Mouse (Mus musculus): Measurements from ENCODE around the gene Arhgap9. TPM values are rescaled to one million over a fixed set of nuclear protein-coding genes. Genes with fewer than 3 reads are reported as not detected.
A peak's percentile ranks its signal among the peaks of the same experiment; 100 is the strongest.

The Arhgap9 gene
- polyA plus RNA-seq, 1 experiment from 2014 or later: 3.9 TPM

GRCm38 (mm10) chr10:127285644-127286043, 36.1 kb upstream of the Arhgap9 start:
- Histone ChIP-seq H3K9ac (replicated peaks; ENCODE audit: low read depth, low read length) (no peak overlapping the region), H3K27me3 (ENCODE audit: control insufficient read depth, insufficient read depth, low read length) (no peaks in the 10 kb centered on the region), H3K4me2 (replicated peaks; ENCODE audit: low read depth, low read length) (no peak overlapping the region), H3K4me1 (ENCODE audit: control insufficient read depth, insufficient read depth, low read length) (peaks cover 32% of the 10 kb centered on the region), H3K27ac (ENCODE audit: low read length) (no peak overlapping the region), H3K4me3 (ENCODE audit: low read depth, low read length) (no peak overlapping the region), H3K36me3 (ENCODE audit: control insufficient read depth, insufficient read depth, low read length) (peaks cover 68% of the 10 kb centered on the region), H3K9me3 (ENCODE audit: control insufficient read depth, low read depth, low read length) (no peaks in the 10 kb centered on the region)
- ATAC-seq (ENCODE audit: insufficient number of reproducible peaks, insufficient read depth, low FRiP score, low read depth): no peak
- 72% methylated on average over 12 of the region's 13 CpGs for WGBS

- ATAC-seq (ENCODE audit: insufficient number of reproducible peaks, insufficient read depth, low FRiP score, low read depth): no peak
- peaks cover 63% of the 10 kb centered on the region for H3K36me3 ChIP-seq (ENCODE audit: control insufficient read depth, insufficient read depth, low read length)
- 65% methylated on average over 7 of the region's 7 CpGs for WGBS
- H3K27me3 ChIP-seq (ENCODE audit: control insufficient read depth, insufficient read depth, low read length): no peaks in the 10 kb centered on the region
- no peak overlapping the region for H3K4me3 ChIP-seq (ENCODE audit: low read depth, low read length)
- H3K9ac ChIP-seq (replicated peaks; ENCODE audit: low read depth, low read length): no peak overlapping the region; the same call in 1 of the 2 replicates
- H3K27ac ChIP-seq (ENCODE audit: low read length): no peak overlapping the region
- H3K9me3 ChIP-seq (ENCODE audit: control insufficient read depth, low read depth, low read length): no peaks in the 10 kb centered on the region
- peak overlapping the region; percentile 96; the same call in 1 of the 2 replicates for H3K4me2 ChIP-seq (replicated peaks; ENCODE audit: low read depth, low read length)
- peaks cover 32% of the 10 kb centered on the region for H3K4me1 ChIP-seq (ENCODE audit: control insufficient read depth, insufficient read depth, low read length)
These were observed 35.6 kb upstream of the Arhgap9 start for GRCm38 (mm10) chr10:127286194-127286593.

GRCm38 (mm10) chr10:127286730-127287129, 35.0 kb upstream of the Arhgap9 start:
- no peak overlapping the region for H3K27ac ChIP-seq (ENCODE audit: low read length)
- no peaks in the 10 kb centered on the region for H3K9me3 ChIP-seq (ENCODE audit: control insufficient read depth, low read depth, low read length)
- ATAC-seq (ENCODE audit: insufficient number of reproducible peaks, insufficient read depth, low FRiP score, low read depth): no peak
- H3K4me2 ChIP-seq (replicated peaks; ENCODE audit: low read depth, low read length): peak overlapping the region; percentile 96
- no peak overlapping the region for H3K9ac ChIP-seq (replicated peaks; ENCODE audit: low read depth, low read length)
- H3K4me3 ChIP-seq (ENCODE audit: low read depth, low read length): no peak overlapping the region
- peaks cover 36% of the 10 kb centered on the region for H3K4me1 ChIP-seq (ENCODE audit: control insufficient read depth, insufficient read depth, low read length)
- H3K36me3 ChIP-seq (ENCODE audit: control insufficient read depth, insufficient read depth, low read length): peaks cover 57% of the 10 kb centered on the region
- H3K27me3 ChIP-seq (ENCODE audit: control insufficient read depth, insufficient read depth, low read length): no peaks in the 10 kb centered on the region
- WGBS: 32% methylated on average over 7 of the region's 7 CpGs

GRCm38 (mm10) chr10:127287271-127287935, 34.4 kb upstream of the Arhgap9 start:
- H3K4me3 ChIP-seq (ENCODE audit: low read depth, low read length): peak overlapping the region; percentile 64
- H3K4me1 ChIP-seq (ENCODE audit: control insufficient read depth, insufficient read depth, low read length): peaks cover 42% of the 10 kb centered on the region
- H3K27ac ChIP-seq (ENCODE audit: low read length): peak overlapping the region; percentile 98; the same call in 1 of the 2 replicates
- 60% methylated on average over 15 of the region's 15 CpGs for WGBS
- peak overlapping the region; percentile 54 for H3K9ac ChIP-seq (replicated peaks; ENCODE audit: low read depth, low read length)
- peak overlapping the region; percentile 96 for H3K4me2 ChIP-seq (replicated peaks; ENCODE audit: low read depth, low read length)
- H3K9me3 ChIP-seq (ENCODE audit: control insufficient read depth, low read depth, low read length): no peaks in the 10 kb centered on the region
- H3K27me3 ChIP-seq (ENCODE audit: control insufficient read depth, insufficient read depth, low read length): no peaks in the 10 kb centered on the region
- no peak for ATAC-seq (ENCODE audit: insufficient number of reproducible peaks, insufficient read depth, low FRiP score, low read depth)
- H3K36me3 ChIP-seq (ENCODE audit: control insufficient read depth, insufficient read depth, low read length): peaks cover 51% of the 10 kb centered on the region

- ATAC-seq (ENCODE audit: insufficient number of reproducible peaks, insufficient read depth, low FRiP score, low read depth): no peak
- Histone ChIP-seq H3K27me3 (ENCODE audit: control insufficient read depth, insufficient read depth, low read length) (no peaks in the 10 kb centered on the region), H3K4me1 (ENCODE audit: control insufficient read depth, insufficient read depth, low read length) (peaks cover 45% of the 10 kb centered on the region), H3K9me3 (ENCODE audit: control insufficient read depth, low read depth, low read length) (no peaks in the 10 kb centered on the region), H3K4me3 (ENCODE audit: low read depth, low read length) (peak overlapping the region; percentile 64), H3K27ac (ENCODE audit: low read length) (peak overlapping the region; percentile 98), H3K9ac (replicated peaks; ENCODE audit: low read depth, low read length) (peak overlapping the region; percentile 54), H3K4me2 (replicated peaks; ENCODE audit: low read depth, low read length) (peak overlapping the region; percentile 96), H3K36me3 (ENCODE audit: control insufficient read depth, insufficient read depth, low read length) (peaks cover 45% of the 10 kb centered on the region)
- WGBS: 0% methylated on average over 3 of the region's 3 CpGs
These were observed 33.8 kb upstream of the Arhgap9 start for GRCm38 (mm10) chr10:127287936-127288293.

GRCm38 (mm10) chr10:127288328-127288799, 33.4 kb upstream of the Arhgap9 start:
- peak overlapping the region; percentile 98 for H3K27ac ChIP-seq (ENCODE audit: low read length)
- H3K27me3 ChIP-seq (ENCODE audit: control insufficient read depth, insufficient read depth, low read length): no peaks in the 10 kb centered on the region
- ATAC-seq (ENCODE audit: insufficient number of reproducible peaks, insufficient read depth, low FRiP score, low read depth): peak; percentile 19; the same call in 1 of the 2 replicates
- H3K4me3 ChIP-seq (ENCODE audit: low read depth, low read length): peak overlapping the region; percentile 64
- 2% methylated on average over 28 of the region's 28 CpGs for WGBS
- no peaks in the 10 kb centered on the region for H3K9me3 ChIP-seq (ENCODE audit: control insufficient read depth, low read depth, low read length)
- H3K4me1 ChIP-seq (ENCODE audit: control insufficient read depth, insufficient read depth, low read length): peaks cover 49% of the 10 kb centered on the region
- H3K4me2 ChIP-seq (replicated peaks; ENCODE audit: low read depth, low read length): peak overlapping the region; percentile 96
- H3K36me3 ChIP-seq (ENCODE audit: control insufficient read depth, insufficient read depth, low read length): peaks cover 44% of the 10 kb centered on the region
- H3K9ac ChIP-seq (replicated peaks; ENCODE audit: low read depth, low read length): peak overlapping the region; percentile 54

- H3K9ac ChIP-seq (replicated peaks; ENCODE audit: low read depth, low read length): peak within 1 kb of the TSS; percentile 54
- peak; percentile 20 for ATAC-seq (ENCODE audit: insufficient number of reproducible peaks, insufficient read depth, low FRiP score, low read depth)
- peaks cover 49% of the 10 kb centered on the region for H3K4me1 ChIP-seq (ENCODE audit: control insufficient read depth, insufficient read depth, low read length)
- H3K4me2 ChIP-seq (replicated peaks; ENCODE audit: low read depth, low read length): peak within 1 kb of the TSS; percentile 96
- peak within 1 kb of the TSS; percentile 64 for H3K4me3 ChIP-seq (ENCODE audit: low read depth, low read length)
- H3K27ac ChIP-seq (ENCODE audit: low read length): peak within 1 kb of the TSS; percentile 98
- no peaks in the 10 kb centered on the region for H3K27me3 ChIP-seq (ENCODE audit: control insufficient read depth, insufficient read depth, low read length)
- WGBS: under 1% methylated on average over 33 of the region's 65 CpGs
- H3K9me3 ChIP-seq (ENCODE audit: control insufficient read depth, low read depth, low read length): no peaks in the 10 kb centered on the region
- H3K36me3 ChIP-seq (ENCODE audit: control insufficient read depth, insufficient read depth, low read length): peaks cover 42% of the 10 kb centered on the region
These were observed 32.8 kb upstream of the Arhgap9 start, which contains the start of gene Mbd6 for GRCm38 (mm10) chr10:127288800-127289572. Gene Mbd6 (minus strand): TSS chr10:127289018.

GRCm38 (mm10) chr10:127289573-127290191, 32.1 kb upstream of the Arhgap9 start:
- peaks cover 41% of the 10 kb centered on the region for H3K36me3 ChIP-seq (ENCODE audit: control insufficient read depth, insufficient read depth, low read length)
- no peaks in the 10 kb centered on the region for H3K27me3 ChIP-seq (ENCODE audit: control insufficient read depth, insufficient read depth, low read length)
- peaks cover 49% of the 10 kb centered on the region for H3K4me1 ChIP-seq (ENCODE audit: control insufficient read depth, insufficient read depth, low read length)
- ATAC-seq (ENCODE audit: insufficient number of reproducible peaks, insufficient read depth, low FRiP score, low read depth): peak; percentile 11; the same call in 1 of the 2 replicates
- H3K9me3 ChIP-seq (ENCODE audit: control insufficient read depth, low read depth, low read length): no peaks in the 10 kb centered on the region
- H3K4me3 ChIP-seq (ENCODE audit: low read depth, low read length): peak overlapping the region; percentile 64
- under 1% methylated on average over 15 of the region's 15 CpGs for WGBS
- peak overlapping the region; percentile 54 for H3K9ac ChIP-seq (replicated peaks; ENCODE audit: low read depth, low read length)
- H3K4me2 ChIP-seq (replicated peaks; ENCODE audit: low read depth, low read length): peak overlapping the region; percentile 96
- H3K27ac ChIP-seq (ENCODE audit: low read length): peak overlapping the region; percentile 98
